Mouse (Mus musculus) natural killer cell, adult 2 months (primary cell): ENCODE results near the gene Sp110.
"Not testable (repeated sequence)": the region's sequence is repeated elsewhere in the genome, so short reads cannot be mapped to it uniquely, and the experiment has no call there.

Experiments
- DNase-seq, 2 experiments: peaks; one replicate each; pipeline ENCODE4 v3.0.0; 2022; ENCODE audit warnings: low spot score in 2 of 2

Gene Sp110

DNA sequence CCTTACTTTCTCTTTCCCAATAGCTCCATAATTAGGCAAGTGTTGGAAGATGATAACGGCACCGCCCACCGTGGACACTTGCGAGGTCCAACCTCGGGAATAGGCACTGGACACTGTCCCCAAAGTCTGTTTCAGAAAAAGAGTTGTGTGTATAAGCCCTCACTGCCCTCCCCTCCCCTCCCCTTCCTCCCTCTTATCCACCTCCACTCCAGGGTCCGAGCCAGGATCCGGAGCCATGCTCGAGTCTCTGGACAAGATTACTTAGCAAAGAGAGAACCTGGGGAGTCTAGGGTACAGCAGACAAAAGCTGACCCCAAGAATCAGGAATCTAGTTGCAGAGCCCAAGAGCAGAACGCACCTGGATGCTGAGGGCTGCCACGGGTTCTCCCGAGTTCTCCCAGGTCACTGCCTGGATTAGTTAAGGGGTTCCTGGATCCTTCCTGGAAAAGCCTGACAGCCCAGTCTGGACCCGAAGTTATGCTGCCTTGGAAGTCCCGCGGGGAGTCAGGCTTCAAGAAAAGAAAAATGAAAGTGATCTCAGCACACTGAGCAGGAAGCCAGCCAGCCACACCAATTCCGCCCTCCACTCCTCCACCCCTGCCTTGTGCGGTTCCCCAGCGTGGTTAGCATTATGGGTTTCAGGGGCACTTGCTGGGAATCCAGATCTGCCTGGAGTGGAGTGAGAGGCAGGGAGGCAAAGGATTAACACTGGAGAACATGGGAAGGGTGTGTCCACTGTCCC, at the start of gene Sp110:
TSS of gene Sp110 (minus strand) at position 547 of the 742 bp plus-strand sequence.
- peak in 1 of 2 experiments; percentile 34 for DNase-seq

GRCm38 (mm10) chr1:85638144-85638543, 39.5 kb upstream of the Sp110 start:
- not testable (repeated sequence) for DNase-seq

GRCm38 (mm10) chr1:85636936-85637335, 38.3 kb upstream of the Sp110 start:
- DNase-seq = not testable (repeated sequence)

DNA sequence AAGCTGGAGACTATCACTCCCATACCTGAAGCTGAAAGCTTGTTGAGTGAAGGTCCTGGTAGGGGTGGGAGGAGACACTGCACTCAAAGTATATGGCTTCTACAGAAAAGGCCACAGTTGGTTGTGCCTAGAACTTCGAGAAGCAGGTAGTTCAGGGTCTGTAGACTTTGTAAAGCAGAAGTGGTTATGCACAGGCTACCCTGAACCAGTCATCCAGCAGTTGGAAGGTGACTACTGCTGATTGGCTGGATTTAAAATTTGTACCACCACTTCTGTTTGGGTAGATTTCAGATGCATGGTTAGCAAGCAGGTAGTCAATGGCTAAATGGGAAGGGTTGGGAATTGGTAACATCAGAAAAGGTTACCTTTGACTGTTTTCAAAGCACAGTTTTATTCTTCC, 20.1 kb upstream of the Sp110 start:
- DNase-seq = not testable (repeated sequence)

GRCm38 (mm10) chr1:85617161-85617560, 18.5 kb upstream of the Sp110 start:
- not testable (repeated sequence) for DNase-seq

DNA sequence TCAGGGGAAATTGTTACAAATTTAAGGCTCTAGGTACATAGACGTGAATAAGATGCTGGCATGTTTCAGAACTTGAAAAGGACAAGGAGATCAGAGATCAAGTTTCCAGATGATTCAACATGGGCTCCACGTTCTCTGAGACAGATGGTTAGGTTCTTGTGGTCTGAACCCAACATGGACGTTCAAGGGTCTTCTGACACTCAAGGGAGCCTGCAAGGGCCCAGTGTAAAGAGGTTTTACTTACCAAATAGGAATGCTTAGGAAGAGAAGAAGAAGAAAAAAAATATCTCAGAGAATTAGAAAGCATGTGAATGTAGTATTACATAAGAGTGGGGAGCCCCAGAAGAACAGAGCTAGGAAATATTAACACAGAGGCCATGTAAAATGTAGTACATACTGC, 17.2 kb upstream of the Sp110 start:
- DNase-seq = not testable (repeated sequence)

GRCm38 (mm10) chr1:85615096-85615495, 16.5 kb upstream of the Sp110 start:
- not testable (repeated sequence) for DNase-seq

GRCm38 (mm10) chr1:85610581-85610980, 12.0 kb upstream of the Sp110 start:
- DNase-seq = not testable (repeated sequence)

GRCm38 (mm10) chr1:85608361-85608760, 9.7 kb upstream of the Sp110 start:
- peak in 1 of 2 experiments; percentile 49 for DNase-seq

DNA sequence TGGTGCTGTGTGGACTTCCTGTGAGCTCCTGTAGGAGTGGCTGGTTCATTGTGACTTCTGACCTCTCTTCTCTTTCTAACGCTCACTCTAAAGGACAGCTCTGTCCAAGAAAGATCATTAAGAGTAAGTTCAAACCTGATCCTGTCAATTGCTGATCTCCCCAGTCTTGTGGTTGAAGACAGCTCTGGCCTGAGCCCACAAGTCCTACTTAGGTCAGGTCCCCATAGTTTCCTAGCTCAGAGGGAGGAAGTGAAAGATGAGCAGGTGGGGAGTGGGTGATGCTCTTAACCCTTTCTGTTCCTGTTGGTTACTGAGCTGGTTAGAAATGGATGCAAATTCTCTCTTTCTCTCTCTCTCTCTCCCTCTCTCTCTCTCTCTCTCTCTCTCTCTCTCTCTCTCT, 5.7 kb upstream of the Sp110 start:
- not testable (repeated sequence) for DNase-seq

GRCm38 (mm10) chr1:85600794-85601193, 2.2 kb upstream of the Sp110 start:
- peak; percentile 49 to 57 for DNase-seq

- DNase-seq = not testable (repeated sequence)
Measured at GRCm38 (mm10) chr1:85600078-85600477, 1.5 kb upstream of the Sp110 start, which contains the start of gene Sp140. Gene Sp140 (plus strand): TSS chr1:85600378.

DNA sequence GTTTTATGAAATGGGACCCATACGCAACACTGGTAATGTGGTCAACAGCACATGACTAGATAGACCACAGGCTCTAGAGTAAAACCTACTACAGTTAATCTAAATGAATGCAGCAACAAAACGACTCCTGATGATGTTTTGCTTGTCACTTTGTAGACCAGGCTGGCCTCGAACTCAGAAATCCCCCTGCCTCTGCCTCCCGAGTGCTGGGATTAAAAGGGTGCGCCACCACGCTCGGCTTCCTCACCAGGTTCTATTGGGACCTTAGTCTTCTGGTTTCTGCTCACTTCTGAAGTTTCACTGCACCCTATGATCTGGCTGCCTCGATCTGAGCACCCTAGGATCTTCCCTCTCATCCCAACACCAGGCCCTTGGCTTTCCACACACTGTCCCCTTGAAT, 6.1 kb downstream of the Sp110 start:
- not testable (repeated sequence) for DNase-seq

GRCm38 (mm10) chr1:85588697-85589096, 9.9 kb downstream of the Sp110 start:
- not testable (repeated sequence) for DNase-seq

- peak in 1 of 2 experiments; percentile 7 for DNase-seq
Measured at GRCm38 (mm10) chr1:85581518-85581917, 17.1 kb downstream of the Sp110 start.

DNA sequence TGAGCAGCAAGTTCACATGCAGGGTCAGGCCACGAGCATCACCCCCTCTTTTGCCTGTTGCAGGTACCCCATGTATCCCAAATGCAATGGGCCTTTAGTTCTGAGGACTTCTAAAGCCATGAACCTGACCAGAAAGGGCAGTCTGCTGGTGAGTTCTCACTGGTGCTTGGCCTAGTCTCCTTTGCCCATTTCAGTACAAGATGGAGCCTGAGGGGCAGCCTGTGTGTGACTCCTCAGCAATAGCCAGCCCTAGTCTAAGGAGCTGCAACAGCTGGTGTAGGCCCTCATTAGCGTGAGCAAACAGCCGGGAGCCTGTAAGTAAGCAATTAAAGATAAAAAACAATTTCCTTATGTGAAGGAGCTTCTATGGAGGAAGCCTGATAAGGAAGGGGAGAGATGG, 18.0 kb downstream of the Sp110 start:
- not testable (repeated sequence) for DNase-seq

GRCm38 (mm10) chr1:85580148-85580534, 18.5 kb downstream of the Sp110 start:
- DNase-seq = not testable (repeated sequence)

GRCm38 (mm10) chr1:85579199-85580147, 19.1 kb downstream of the Sp110 start:
- DNase-seq = not testable (repeated sequence)

- DNase-seq = not testable (repeated sequence)
Measured at GRCm38 (mm10) chr1:85578372-85579010, 20.1 kb downstream of the Sp110 start.

GRCm38 (mm10) chr1:85575376-85575775, 23.2 kb downstream of the Sp110 start, which contains the start of gene G530012D18Rik:
Gene G530012D18Rik (plus strand): TSS chr1:85575676.
- not testable (repeated sequence) for DNase-seq

DNA sequence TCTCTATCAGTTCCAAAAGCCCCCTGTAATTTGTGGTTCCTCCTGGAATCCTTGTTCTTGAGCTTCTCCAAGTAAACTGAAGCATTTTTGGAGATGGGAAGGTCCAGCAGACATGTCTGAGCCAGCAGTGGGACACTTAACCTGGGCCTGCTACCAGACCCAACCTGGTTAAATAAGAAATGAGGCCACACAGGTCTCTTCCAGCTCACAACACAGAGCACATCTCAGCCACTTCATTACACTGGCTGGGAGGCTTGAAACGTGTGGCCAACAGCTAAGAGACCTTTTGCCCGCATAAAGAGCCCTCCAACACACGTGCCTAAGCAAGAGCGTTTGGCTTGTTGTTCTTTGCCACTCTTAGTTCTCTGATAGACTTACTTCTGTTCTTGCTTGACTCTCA, 25.1 kb downstream of the Sp110 start:
- not testable (repeated sequence) for DNase-seq

DNA sequence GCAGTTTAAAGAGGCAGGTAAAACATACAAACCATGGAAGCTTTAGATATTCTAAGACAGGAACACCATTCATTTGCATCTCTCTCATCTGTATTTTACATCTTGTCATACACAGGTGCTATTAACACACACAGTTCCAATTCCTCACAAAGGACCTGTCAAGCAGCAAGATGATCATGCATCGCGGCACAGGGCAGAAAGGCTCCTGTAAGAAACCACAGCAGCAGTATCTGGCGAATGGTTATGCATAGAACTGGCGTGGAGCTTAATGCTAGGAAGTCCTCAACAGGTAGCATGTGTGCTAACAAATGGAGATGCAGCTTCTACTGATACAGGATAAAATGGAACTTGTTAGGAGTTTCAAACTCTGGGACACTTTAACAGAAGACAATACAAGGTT, 43.4 kb downstream of the Sp110 start:
- DNase-seq = not testable (repeated sequence)
